Mouse (Mus musculus) hematopoietic stem cell, adult 5-6 weeks (primary cell): ENCODE measurements around the gene Chchd2. TPM values are rescaled to one million over a fixed set of nuclear protein-coding genes. Genes with fewer than 3 reads are reported as not detected.
"Not testable (repeated sequence)": the region's sequence is repeated elsewhere in the genome, so short reads cannot be mapped to it uniquely, and the experiment has no call there.

Experiments
- ATAC-seq, 2 experiments: fragments of 125-278 bp in 1 of 2; replicated peaks in 1 of 2; 2 replicates each; pipeline ENCODE4 v1.8.0; 2016 to 2017; ENCODE audit warnings: inconsistent platforms in 2 of 2, mild to moderate bottlenecking in 2 of 2, moderate number of reproducible peaks in 2 of 2, low read depth in 1 of 2, moderate TSS enrichment in 1 of 2; ENCODE audit not compliant: low FRiP score in 2 of 2, poor library complexity in 2 of 2, severe bottlenecking in 2 of 2, insufficient read depth in 1 of 2, low TSS enrichment in 1 of 2
- total RNA-seq: library from RNA; stranded (forward); fragments of 172-1452, 232-1000 nt; gene quantifications from 2 replicates; pipeline ENCODE4 v1.2.3, GENCODE M21; 2017

The Chchd2 gene
- total RNA-seq, 1 experiment from 2014 or later = 122 TPM

DNA sequence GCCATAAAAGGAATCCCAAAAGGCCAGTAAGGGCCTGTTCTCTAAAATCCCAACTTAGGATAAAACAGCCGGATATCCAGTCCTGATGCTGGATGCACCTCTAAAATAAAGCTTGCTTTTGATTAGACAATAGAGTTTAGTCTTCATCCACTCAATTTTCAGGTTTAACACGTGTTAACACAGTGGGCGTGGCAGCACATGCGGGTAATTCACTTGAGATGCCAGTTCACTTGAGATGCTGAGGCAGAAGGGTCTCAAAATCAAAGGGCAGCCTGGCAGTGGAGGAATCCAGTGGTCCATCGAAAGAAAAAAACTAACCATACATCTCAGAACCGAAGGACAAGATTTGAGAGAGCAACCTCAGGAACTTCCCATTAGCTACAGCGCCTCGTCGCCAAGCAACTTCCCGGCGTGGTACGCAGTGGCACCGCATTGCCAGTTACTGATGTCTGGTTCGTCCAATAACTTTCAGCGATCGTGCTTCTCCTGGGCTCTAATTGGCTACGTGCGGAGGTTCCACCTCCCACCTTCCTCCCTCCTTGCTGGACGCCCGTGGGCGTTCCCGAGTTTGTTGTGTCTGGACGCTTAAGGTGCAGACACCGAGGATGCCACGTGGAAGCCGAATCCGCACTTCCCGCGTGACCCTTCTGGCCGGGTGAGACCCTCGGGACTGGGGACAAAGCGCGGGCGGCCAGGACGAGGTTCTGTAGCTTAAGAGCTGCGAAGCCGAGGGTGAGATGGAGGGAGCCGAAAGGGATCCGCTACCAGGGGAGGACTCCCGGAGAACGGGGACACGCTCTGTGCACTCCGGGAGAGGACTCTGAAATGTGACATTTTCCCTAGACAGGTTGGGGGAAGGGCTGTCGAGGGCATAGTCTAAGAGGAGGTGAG, 8.2 kb upstream of the Chchd2 start, which contains the start of gene Zbed5:
Gene Zbed5 (plus strand): TSS at position 526 of the 891 bp plus-strand sequence.
- ATAC-seq = peak; percentile 100

DNA sequence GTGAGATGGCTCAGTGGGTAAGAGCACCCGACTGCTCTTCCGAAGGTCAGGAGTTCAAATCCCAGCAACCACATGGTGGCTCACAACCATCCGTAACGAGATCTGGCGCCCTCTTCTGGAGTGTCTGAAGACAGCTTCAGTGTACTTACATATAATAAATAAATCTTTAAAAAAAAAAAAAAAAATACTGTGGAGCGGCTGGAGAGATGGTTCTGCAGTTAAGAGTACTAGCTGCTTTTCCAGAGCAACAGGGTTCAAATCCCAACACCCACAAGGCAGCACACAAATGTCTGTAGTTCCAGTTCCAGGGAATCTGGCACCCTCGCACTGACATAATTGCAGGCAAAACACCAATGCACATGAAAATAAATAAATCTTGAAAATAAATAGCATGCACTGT, 3.1 kb upstream of the Chchd2 start:
- not testable (repeated sequence) for ATAC-seq

DNA sequence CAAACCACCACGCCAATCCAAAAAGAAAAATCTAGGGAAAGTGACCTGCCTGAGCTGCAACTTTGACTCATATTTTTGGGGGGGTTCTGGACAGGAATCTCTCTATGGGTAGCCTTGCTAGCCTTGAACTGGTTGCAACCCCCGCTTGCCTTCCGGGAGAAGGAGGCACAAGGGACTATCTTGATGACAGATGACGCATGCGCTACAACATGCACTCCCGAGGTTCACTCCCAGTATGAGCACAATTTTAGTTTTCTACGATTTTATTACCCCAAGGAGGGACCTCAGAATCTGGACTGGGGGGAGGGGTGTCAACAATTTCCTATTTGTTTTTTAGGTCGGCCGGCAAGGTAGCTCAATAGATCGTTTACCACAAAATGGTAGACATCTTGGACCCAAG, 999 bp downstream of the Chchd2 start:
- no peak for ATAC-seq

DNA sequence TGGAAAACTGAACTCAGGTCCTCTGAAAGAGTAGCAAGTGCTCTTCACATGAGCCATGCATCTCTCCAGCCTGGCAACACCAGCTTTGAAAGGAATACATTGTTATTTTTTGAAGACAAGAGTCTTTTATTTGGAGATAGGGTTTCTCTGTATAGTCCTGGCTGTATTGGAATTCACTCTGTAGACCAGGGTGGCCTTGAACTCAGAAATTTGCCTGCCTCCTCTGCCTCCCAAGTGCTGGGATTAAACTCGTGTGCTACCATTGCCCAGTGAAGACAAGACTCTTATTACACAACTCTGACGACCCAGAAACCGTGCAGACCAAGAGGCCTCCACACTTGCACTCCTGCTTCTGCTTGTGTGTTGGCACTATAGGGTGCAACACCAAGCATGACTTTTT, 7.4 kb downstream of the Chchd2 start:
- no peak for ATAC-seq

DNA sequence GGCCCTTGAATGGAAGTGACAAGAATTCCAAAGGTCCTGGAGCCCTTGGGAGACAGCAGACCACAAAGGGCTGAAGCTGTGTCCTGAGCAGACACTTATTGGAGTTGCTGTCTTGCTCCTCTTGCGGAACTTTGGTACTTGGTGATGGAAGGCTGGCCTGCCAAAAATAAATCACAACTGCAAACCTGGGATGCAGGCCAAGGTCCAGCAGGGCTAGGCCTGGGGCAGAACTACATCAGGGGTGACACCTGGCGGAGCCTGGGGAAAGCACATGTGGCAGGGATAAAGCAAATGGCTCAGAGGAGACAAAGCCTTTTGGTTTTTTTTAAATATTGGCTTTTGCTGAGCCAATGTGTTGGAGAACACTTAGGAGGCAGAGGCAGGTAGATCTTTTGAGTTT, 8.3 kb downstream of the Chchd2 start:
- ATAC-seq = no peak

DNA sequence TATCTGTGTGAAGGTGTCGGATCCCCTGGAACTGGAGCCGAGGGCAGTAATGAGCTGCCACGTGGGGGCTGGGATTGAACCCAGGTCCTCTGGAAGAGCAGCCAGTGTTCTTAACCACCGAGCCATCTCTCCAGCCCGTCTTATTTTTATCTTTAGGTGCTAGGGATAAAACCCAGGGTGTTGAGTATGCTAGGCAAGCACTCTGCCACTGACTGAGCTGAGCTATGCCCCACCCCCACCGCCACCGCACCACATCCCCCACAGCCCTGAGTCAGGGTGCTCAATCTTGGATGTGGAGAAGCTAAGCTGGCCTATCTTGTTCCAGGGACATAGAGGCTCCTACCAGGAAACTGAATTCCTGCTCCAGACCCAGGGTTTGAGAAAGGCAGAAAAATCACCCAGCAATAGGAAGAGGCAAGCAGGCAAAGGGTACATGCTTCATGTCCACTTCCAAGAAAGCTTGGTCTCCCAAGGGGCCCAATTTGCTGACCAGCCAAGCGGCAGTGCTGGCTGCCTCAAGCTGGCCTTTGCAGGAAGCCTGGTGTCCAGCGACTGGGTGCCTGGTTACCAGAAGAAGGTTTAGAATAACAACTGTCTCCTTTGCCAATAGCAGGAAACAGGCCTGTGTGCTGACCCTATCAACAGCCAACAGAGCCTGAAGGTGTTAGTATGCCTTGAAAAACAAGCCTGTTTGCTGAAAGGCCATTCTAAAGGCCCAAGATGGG, 9.4 kb downstream of the Chchd2 start:
- ATAC-seq = no peak

DNA sequence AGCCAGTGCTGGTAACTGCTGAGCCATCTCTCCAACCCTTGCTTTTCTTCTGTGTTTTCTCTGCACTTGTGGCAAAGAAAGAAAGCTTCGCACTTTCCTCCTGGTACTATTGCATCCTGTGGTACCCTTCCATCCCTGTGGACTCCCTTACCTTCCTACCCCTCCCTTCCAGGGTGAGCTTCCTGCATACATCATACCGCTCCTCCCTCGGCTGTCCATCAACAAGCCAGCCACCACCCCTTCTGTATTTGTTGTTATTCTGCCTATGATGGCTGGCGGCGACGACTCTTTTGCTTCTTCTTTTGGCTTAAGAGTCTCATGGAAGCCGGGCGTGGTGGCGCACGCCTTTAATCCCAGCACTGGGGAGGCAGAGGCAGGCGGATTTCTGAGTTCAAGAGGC, 12.2 kb downstream of the Chchd2 start:
- no peak for ATAC-seq

DNA sequence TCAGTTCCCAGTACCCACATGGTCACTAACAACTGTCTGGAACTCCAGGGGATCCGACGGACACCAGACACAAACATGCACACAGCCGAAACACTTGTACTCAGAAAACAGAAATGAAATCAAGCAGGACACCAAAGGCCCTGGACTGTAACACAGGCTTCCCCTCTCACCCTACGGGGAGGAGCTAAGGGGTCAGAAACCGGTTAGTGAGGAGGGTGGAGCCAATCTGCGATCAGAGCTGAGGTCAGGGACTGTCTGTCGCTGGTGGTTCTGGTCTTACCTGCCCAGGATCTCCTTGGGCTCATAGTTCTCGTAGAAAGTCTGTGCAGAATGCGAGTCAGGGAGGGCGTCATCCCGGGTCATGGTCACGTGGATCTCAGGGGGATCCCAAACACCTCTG, 13.3 kb downstream of the Chchd2 start:
- no peak for ATAC-seq

DNA sequence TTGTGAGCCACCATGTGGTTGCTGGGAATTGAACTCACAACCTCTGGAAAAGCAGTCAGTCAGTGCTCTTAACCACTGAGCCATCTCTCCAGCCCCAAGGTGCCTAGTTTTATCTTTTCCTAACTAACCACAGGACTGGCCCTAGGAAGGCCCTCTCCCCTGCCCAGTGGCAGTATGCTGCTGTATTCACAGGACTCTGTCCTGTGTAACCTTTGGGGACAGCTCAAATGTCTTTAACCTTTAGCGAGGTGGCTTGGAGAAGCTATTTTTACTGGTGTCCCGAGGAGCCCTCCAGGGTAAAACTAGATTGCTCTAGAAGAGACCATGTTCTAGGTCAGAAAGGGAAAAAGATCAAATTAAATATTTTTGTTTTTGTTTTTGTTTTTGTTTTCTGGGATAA, 16.0 kb downstream of the Chchd2 start:
- no peak for ATAC-seq

DNA sequence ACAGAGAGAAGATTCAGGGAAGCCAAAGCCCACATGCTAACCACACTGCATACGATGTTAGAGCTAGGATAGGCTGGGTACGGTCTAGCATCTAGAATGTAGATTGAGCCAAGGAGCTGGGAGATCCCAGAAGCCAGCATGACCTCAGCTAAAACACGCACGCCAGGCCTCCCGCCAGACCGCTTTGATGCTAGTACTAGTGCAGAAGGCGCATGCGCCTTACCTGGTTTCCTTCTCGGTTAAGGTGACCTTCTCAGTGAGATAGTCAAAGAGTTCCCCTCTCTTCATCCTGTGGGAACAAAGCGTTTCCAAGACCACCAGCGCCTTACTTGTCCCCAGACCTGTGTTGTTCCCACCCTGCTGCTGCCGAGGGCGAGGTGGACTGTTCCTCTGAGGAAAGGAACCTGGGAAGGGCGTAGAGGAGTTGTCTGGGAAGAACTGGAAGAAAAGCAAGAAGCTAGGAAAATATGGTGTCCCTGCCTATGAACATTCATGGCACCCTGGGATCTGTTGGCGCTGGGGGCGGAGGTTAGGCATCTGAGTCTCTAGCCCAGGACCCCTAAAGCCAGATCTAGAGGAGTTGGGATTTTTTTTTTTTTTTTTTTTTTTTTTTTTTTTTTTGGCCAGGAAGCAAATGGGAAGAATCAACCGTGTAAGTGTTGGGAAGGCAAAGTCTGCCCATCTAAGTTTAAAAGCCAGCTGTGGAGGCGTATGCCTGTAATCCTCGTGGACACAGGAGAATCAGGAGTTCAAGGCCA, 17.9 kb downstream of the Chchd2 start:
- no peak for ATAC-seq

DNA sequence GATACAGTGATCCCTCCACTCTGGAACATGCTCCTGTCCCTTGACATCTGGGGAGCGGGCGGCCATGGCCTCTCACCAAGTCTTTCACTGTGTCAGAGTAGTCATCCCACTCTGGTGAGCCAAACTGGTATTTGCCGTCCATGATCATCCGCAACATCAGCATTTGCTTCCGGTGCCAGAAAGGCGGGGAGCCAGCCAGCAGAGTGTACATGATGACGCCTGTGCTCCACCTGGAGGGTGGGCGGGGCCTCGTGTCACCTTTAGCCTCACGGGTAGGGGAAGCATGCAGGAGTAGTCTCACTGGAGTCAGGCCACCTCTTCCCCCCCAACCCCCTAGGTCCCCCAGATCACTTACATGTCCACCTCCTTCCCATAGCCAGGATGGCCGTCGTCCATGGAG, 21.4 kb downstream of the Chchd2 start:
- no peak for ATAC-seq

DNA sequence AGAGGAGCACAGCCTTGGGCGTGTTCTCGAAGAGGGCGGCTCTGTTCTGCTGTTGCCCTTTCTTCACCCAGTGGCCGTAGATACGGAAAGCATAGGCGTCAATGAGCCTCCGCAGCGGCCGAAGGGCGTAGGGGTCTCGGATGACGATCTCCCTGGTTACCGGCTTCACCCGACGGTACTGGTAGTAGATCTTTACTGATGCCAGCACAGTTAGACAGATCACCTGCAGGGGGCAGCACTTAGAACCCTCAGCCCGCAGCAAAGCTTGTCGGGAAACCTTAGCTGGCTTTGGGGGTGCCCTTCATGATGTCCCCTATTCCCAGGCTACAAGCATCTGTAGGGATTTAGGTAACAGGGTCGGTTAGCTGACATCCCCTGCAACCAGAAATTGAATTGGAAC, 22.8 kb downstream of the Chchd2 start:
- peak in 1 of 2 experiments; percentile 46; a peak in 1 of 4 replicates for ATAC-seq

DNA sequence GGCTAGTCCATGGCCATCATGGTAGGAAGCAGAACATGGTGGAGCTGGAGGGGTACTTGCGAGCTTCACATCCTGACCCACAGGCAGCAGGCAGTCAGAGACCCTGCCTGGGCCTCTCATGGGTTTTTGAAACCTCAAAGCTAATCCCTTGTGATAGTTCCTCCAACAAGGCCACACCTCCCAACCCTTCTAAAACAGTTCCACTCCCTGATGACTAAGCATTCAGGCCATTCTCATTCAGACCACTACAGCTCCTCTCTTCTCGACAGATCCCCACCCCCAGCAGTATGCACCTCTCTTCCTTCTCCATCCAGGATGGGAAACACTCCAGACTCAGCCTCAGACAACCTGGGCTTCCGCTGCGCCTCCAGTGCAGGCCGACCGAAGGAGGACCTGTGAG, 24.9 kb downstream of the Chchd2 start:
- ATAC-seq = no peak

DNA sequence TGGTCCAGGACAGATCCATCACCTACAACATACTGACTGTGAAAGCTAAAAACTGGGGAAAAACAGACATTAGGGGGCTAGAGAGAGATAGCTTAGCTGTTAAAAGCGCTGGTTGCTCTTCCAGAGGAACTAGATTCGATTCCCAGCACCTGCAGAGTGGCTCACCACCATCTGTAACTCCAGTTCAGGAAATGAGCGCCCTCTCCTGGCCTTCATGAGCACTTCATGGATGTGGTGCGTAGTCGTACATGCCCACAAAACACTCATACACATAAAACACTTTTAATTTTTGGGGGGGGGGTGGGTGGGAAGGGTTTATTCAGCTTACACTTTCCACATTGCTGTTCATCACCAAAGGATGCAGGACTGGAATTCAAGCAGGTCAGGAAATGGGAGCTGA, 30.9 kb downstream of the Chchd2 start:
- no peak for ATAC-seq

DNA sequence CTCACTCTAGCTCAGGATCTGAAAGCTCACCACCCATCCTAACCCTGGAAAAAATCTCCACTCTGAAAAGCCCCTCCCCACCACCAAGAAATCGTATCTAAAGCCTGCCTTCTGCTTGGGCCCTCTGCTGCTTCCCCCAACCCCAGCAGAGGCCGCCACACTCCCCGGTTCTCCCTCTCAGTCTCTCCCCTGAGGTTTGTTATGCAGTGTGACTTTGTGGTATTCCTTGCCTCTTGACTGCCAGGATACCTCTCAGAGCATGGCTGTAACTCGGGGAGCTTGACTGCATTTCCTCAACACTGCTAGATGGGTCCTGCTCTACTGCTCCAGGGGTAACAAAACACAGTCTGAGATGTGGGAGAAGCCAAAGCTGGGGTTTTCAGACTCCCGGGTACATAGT, 32.1 kb downstream of the Chchd2 start:
- no peak for ATAC-seq

DNA sequence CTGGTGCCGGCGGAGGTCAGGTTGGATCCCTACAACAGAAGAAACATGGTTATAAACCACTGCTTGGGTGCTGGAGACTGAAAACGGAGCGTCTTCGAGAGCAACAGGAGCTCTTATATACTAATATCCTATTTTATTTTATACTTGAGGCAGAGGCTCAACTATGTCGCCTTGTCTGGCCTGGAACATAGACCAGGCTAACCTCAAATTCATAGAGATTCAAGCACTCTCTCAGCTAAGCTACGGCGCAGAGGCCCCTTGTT, 39.8 kb downstream of the Chchd2 start:
- 0 out of 4 replicates have a peak, but pooled peaks of 1 of the 2 experiments have one; percentile 14 for ATAC-seq

DNA sequence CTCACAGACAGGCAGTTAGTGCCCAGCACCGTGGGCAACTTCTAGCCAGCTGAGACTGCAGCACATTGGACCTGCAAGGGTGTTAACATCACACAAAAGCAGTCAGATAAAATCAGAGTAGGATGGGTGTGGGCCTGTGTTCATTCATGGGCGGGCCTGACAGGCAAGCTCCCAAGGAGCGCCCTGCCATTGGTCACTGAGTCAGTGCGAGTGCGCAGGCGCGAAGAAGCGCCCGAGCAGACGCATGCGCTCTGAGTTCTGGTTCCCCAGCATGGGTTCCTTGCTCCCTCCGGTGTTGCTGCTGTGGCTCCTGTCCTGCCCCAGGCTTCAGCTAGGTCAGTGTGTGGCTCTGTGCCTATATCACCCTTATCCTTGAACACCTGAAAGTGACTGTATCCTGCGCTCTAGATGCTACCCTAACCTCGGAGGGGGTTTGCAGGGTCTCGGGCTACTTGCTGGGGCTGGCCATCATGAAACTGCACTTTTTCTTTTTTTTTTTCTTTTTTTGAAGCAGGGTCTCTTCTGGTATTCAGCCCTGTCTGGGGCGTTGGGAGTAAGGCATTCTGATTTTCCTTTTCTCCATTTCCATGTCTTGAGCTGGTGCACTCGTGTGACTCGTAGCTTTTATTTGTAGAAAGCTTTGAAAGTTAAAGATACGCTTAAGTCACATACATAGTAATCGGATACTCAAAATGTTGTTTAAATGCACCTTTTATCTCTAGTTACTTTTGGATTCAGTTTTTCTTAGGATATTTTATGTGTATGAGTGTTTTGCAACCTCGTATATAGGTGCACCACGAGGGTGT, 40.3 kb downstream of the Chchd2 start, which contains the start of gene Sumf2:
Gene Sumf2 (plus strand): TSS at position 235 of the 806 bp plus-strand sequence.
- peak; percentile 98 to 99 for ATAC-seq
